Mouse (Mus musculus): ENCODE data around the gene Bphl. TPM values are rescaled to one million over a fixed set of nuclear protein-coding genes. Genes with fewer than 3 reads are reported as not detected.

Bphl gene
- total and polyA plus RNA-seq, 3 experiments, result 11.2 to 40.9 (median 30.5) TPM

DNA sequence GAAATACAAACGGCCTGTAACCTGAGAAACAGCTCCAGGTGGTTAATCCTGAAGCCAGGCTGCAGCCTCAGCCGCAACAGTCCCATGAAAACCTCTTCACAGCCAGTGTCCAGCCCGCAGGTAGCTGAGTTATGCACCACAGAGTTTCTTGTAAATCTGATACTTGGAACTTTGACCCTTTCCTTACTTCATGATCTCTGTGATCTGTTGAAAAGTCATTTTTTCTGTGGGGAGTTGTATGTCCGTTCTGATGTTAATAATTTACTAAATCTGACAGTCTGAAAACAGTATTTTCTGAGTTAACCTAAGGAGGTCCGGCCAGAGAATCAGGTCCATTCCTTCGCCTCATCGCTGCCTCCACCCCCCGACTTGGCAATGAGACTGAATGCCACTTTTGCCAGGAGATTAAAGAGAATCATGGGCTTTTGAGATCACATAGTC is 1.5 kb downstream of the Bphl start:
- Histone ChIP-seq H3K36me3 (replicated peaks) (peaks cover 21% of the 10 kb centered on the region), H3K27me3 (ENCODE audit: insufficient read depth, low read length) (no peaks in the 10 kb centered on the region), H3K4me3 (ENCODE audit: low read depth, low read length) (no peak overlapping the region), H3K9me3 (replicated peaks) (peaks cover 2% of the 10 kb centered on the region), H3K4me1 (ENCODE audit: insufficient read depth, low read depth, low read length) (peaks cover 20% of the 10 kb centered on the region)
- TF ChIP-seq GATA1 (IDR thresholded peaks at IDR 0.05; ENCODE audit: borderline replicate concordance, low read length) (no peak), TAL1 (conservative IDR thresholded peaks at IDR 0.05; ENCODE audit: low read depth, low read length) (no peak)
- DNase-seq (ENCODE audit: low spot score) (no peak), ATAC-seq (ENCODE audit: extremely low read depth, insufficient number of reproducible peaks, low FRiP score, poor library complexity, severe bottlenecking) (no peak)

DNA sequence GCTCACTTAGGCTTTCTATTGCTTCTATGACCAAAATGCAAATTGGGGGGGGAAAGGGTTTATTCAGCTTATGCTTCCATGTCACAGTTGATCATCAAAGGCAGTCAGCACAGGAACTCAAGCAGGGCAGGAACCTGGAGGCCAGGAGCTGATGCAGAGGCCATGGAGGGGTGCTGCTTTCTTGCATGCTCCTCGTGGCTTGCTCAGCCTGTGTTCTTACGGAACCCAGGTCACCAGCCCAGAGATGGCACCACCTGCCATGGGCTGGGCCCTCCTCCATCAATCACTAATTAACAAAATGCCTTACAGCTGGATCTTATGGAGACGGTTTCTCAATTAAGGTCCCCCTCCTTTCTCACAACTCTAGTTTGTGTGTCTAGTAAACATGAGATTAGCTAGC is 2.7 kb downstream of the Bphl start:
- ATAC-seq (ENCODE audit: extremely low read depth, insufficient number of reproducible peaks, low FRiP score, poor library complexity, severe bottlenecking) (no peak), DNase-seq (ENCODE audit: low spot score) (no peak)
- H3K4me1 ChIP-seq (ENCODE audit: insufficient read depth, low read depth, low read length), result peaks cover 20% of the 10 kb centered on the region
- no peak overlapping the region for H3K4me3 ChIP-seq (ENCODE audit: low read depth, low read length)
- TF ChIP-seq CTCF (IDR thresholded peaks at IDR 0.05; ENCODE audit: low read depth, low read length), result no peak
- peaks cover 2% of the 10 kb centered on the region for H3K9me3 ChIP-seq (replicated peaks)
- H3K27me3 ChIP-seq (ENCODE audit: insufficient read depth, low read length), result no peaks in the 10 kb centered on the region
- H3K36me3 ChIP-seq (replicated peaks), result peaks cover 14% of the 10 kb centered on the region

DNA sequence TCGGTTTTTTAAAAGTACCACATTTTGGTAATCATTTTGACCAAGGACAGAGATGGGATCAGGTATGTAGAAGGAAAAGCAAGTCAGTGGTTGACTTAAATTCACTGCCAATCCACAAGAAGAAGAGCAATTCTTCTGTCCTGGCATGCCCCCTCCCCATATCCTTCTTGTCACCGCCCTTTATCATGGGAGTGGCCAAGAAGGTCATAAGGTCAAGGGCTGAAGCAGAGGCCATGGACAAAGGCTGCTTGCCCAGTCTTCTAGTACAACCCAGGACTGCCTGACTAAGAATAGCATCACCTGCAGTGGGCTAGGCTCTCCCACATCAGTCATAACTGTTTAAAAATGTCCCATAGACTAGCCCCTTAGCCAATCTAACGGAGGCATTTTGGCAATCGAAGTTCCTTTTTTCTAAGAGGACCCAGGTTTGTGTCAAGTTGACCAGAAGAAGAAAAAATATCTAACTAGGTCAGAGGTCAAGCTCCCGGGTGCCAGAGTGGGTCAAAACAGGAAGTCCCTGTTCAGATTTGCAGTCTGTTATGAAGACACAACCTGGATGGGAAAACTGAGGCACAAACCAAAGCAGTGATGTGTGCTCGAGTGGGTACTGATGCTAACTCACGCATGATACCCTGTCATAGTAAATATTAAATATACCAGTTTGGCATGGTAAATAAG is 6.5 kb downstream of the Bphl start:
- Histone ChIP-seq H3K4me3 (ENCODE audit: low read depth, low read length) (no peak overlapping the region), H3K9me3 (replicated peaks) (peaks cover 2% of the 10 kb centered on the region), H3K4me1 (ENCODE audit: insufficient read depth, low read depth, low read length) (0 out of 2 replicates have a peak, but pooled peaks cover under 1% of the 10 kb centered on the region), H3K36me3 (replicated peaks) (peaks cover 27% of the 10 kb centered on the region), H3K27me3 (ENCODE audit: insufficient read depth, low read length) (no peaks in the 10 kb centered on the region)
- TF ChIP-seq TAL1 (conservative IDR thresholded peaks at IDR 0.05; ENCODE audit: low read depth, low read length) (no peak), POLR2AphosphoS5 (IDR thresholded peaks at IDR 0.05; ENCODE audit: insufficient replicate concordance, low read depth, low read length) (no peak), GATA1 (IDR thresholded peaks at IDR 0.05; ENCODE audit: borderline replicate concordance, low read length) (no peak), GATA2 (IDR thresholded peaks at IDR 0.05; ENCODE audit: borderline replicate concordance, low read depth, low read length) (no peak), CTCF (IDR thresholded peaks at IDR 0.05; ENCODE audit: low read depth, low read length) (no peak)
- no peak for DNase-seq (ENCODE audit: low spot score)
- ATAC-seq (ENCODE audit: extremely low read depth, insufficient number of reproducible peaks, low FRiP score, poor library complexity, severe bottlenecking), result no peak

DNA sequence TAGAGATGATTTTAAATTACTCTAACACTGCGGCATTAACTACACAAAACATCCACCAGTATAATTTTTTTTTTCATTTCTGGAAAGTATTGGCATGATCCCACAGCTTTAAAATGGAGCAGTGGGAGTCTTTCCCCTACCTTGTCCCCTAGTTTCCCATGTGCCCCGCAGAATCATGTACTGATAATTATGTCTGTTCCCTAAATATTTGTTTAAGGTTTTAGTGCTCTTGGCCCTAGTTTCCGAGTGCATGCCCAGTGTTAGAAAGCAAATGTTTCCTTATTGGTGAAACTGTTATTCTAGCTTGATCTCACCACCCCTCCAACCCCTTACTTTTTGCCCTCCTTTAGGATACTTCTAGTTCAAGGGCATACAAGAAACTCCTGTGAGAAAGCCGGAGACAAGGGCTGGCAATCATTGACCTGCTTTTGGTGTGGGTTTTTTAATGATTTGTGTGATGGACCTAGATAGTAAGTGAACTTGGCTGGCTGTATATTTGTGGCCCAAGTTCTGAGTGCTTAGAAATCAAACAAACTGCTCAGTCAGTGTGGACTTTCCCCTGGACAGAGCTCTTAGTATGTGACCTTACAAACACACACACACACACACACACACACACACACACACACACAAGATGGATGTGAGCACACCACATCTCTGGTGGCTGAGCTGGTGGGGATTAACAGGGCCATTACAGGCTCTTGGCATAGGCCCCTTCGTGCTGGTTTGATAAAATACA is 8.3 kb downstream of the Bphl start:
- no peak for DNase-seq (ENCODE audit: low spot score)
- Histone ChIP-seq H3K9me3 (replicated peaks) (no peaks in the 10 kb centered on the region), H3K4me1 (ENCODE audit: insufficient read depth, low read depth, low read length) (no peaks in the 10 kb centered on the region), H3K36me3 (replicated peaks) (peaks cover 38% of the 10 kb centered on the region), H3K27me3 (ENCODE audit: insufficient read depth, low read length) (no peaks in the 10 kb centered on the region), H3K4me3 (ENCODE audit: low read depth, low read length) (no peak overlapping the region)
- no peak for TF ChIP-seq GATA2 (IDR thresholded peaks at IDR 0.05; ENCODE audit: borderline replicate concordance, low read depth, low read length)
- no peak for TF ChIP-seq POLR2AphosphoS5 (IDR thresholded peaks at IDR 0.05; ENCODE audit: insufficient replicate concordance, low read depth, low read length)
- TF ChIP-seq CTCF (IDR thresholded peaks at IDR 0.05; ENCODE audit: low read depth, low read length), result no peak
- no peak for TF ChIP-seq TAL1 (conservative IDR thresholded peaks at IDR 0.05; ENCODE audit: low read depth, low read length)
- no peak for TF ChIP-seq GATA1 (IDR thresholded peaks at IDR 0.05; ENCODE audit: borderline replicate concordance, low read length)
- no peak for ATAC-seq (ENCODE audit: extremely low read depth, insufficient number of reproducible peaks, low FRiP score, poor library complexity, severe bottlenecking)

DNA sequence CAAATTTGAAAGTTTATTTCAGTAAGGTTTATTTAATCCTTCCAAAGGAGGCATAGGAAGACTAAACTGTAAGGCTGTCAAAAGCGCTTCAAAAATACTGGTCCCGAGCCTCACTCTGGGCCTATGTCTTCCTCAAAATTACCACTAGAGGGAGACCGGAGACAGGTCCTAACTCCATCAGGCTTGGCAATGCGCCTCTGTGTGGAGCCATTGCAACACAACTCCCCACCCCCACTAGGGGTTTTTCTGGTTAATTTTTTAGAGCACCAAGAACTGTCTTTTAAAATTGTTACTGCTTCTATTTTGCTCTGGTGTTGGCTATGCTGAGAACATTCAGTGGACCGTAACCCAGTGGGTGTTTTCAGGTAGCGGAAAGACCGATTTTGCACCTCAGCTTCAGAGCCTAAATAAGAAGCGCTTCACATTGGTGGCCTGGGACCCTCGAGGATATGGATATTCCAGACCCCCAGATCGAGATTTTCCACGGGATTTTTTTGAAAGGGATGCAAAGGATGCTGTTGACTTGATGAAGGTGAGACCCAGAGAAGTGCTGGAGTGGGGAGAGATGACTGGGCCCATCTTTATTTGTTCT is 9.1 kb downstream of the Bphl start:
- peak; percentile 63 for DNase-seq (ENCODE audit: low spot score)
- peaks cover 41% of the 10 kb centered on the region for H3K36me3 ChIP-seq (replicated peaks)
- no peaks in the 10 kb centered on the region for H3K4me1 ChIP-seq (ENCODE audit: insufficient read depth, low read depth, low read length)
- TF ChIP-seq CTCF (IDR thresholded peaks at IDR 0.05; ENCODE audit: low read depth, low read length), result peak; percentile 80
- TF ChIP-seq GATA1 (IDR thresholded peaks at IDR 0.05; ENCODE audit: borderline replicate concordance, low read length), result no peak
- no peaks in the 10 kb centered on the region for H3K9me3 ChIP-seq (replicated peaks)
- no peak overlapping the region for H3K4me3 ChIP-seq (ENCODE audit: low read depth, low read length)
- peak; percentile 60; the same call in 1 of the 2 replicates for ATAC-seq (ENCODE audit: extremely low read depth, insufficient number of reproducible peaks, low FRiP score, poor library complexity, severe bottlenecking)
- no peaks in the 10 kb centered on the region for H3K27me3 ChIP-seq (ENCODE audit: insufficient read depth, low read length)

DNA sequence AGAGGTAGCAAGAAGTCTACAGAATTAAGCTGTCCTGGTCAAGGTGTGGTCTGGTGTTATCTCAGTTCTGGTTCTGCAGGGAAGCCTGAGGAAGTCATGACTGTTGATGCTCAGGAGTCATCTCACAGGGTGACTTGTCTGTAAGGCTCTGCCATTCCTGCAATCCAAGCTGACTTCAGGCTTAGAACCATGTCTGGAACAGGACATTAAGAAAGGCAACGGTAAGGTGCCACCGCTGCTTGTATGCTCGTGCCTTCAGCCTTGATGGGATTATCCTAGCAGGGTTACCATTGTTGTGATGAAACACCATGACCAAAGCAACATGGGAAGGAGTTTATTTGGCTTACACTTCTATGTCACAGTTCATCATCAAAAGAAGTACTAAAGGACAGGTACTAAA is 10.1 kb downstream of the Bphl start:
- TF ChIP-seq CTCF (IDR thresholded peaks at IDR 0.05; ENCODE audit: low read depth, low read length), result no peak
- TF ChIP-seq GATA1 (IDR thresholded peaks at IDR 0.05; ENCODE audit: borderline replicate concordance, low read length), result no peak
- no peak for TF ChIP-seq POLR2AphosphoS5 (IDR thresholded peaks at IDR 0.05; ENCODE audit: insufficient replicate concordance, low read depth, low read length)
- TF ChIP-seq GATA2 (IDR thresholded peaks at IDR 0.05; ENCODE audit: borderline replicate concordance, low read depth, low read length), result no peak
- TF ChIP-seq TAL1 (conservative IDR thresholded peaks at IDR 0.05; ENCODE audit: low read depth, low read length), result no peak
- H3K4me1 ChIP-seq (ENCODE audit: insufficient read depth, low read depth, low read length), result peaks cover 3% of the 10 kb centered on the region; the same call in 1 of the 2 replicates
- DNase-seq (ENCODE audit: low spot score), result no peak
- no peaks in the 10 kb centered on the region for H3K27me3 ChIP-seq (ENCODE audit: insufficient read depth, low read length)
- H3K4me3 ChIP-seq (ENCODE audit: low read depth, low read length), result no peak overlapping the region
- no peaks in the 10 kb centered on the region for H3K9me3 ChIP-seq (replicated peaks)
- ATAC-seq (ENCODE audit: extremely low read depth, insufficient number of reproducible peaks, low FRiP score, poor library complexity, severe bottlenecking), result no peak
- H3K36me3 ChIP-seq (replicated peaks), result peaks cover 40% of the 10 kb centered on the region
